Mouse (Mus musculus) midbrain, embryonic 10.5 days (tissue): ENCODE results near the gene Elp5. TPM values are rescaled to one million over a fixed set of nuclear protein-coding genes. Genes with fewer than 3 reads are reported as not detected.

Source experiments
- DNase-seq: peaks from one replicate; pipeline ENCODE4 v3.0.0-alpha.2; 2017; ENCODE audit warnings: low spot score
- H3K27ac ChIP-seq: fragments of 300-500 bp; sonication (generic); replicated peaks from 2 replicates; pipeline ENCODE4 v1.5.1; 2016; ENCODE audit warnings: mild to moderate bottlenecking
- H3K27me3 ChIP-seq: fragments of 300-500 bp; sonication (generic); 2 replicates; pipeline ENCODE4 v1.6.1; 2016; ENCODE audit warnings: low read depth, mild to moderate bottlenecking; ENCODE audit not compliant: poor library complexity, severe bottlenecking
- H3K36me3 ChIP-seq: fragments of 300-500 bp; sonication (generic); 2 replicates; pipeline ENCODE4 v1.6.1; 2016; ENCODE audit warnings: mild to moderate bottlenecking, moderate library complexity
- H3K4me1 ChIP-seq: fragments of 300-500 bp; sonication (generic); 2 replicates; pipeline ENCODE4 v1.6.1; 2016
- H3K4me3 ChIP-seq: fragments of 300-500 bp; sonication (generic); 2 replicates; pipeline ENCODE4 v1.5.1; 2016; ENCODE audit warnings: mild to moderate bottlenecking, moderate library complexity
- H3K9me3 ChIP-seq: fragments of 300-500 bp; sonication (generic); replicated peaks from 2 replicates; pipeline ENCODE4 v1.6.1; 2016; ENCODE audit warnings: mild to moderate bottlenecking
- WGBS: fragments of 180-500 bp; shearing (Covaris S2); methylation state at CpG from one replicate; pipeline ENCODE4 v1.1.7; 2016; 5-methylcytosine and 5-hydroxymethylcytosine counted together
- polyA plus RNA-seq: library from polyadenylated mRNA; unstranded; fragments of >200 nt; fragmentation: Nextera tagmentation; extraction: Ambion mirVana; gene quantifications from 2 replicates; pipeline ENCODE4 v1.2.1, GENCODE M21; 2016

Gene Elp5
- polyA plus RNA-seq, 1 experiment from 2014 or later, result 151 TPM

- peaks cover 27% of the 10 kb centered on the region for H3K4me1 ChIP-seq
- WGBS, result 73% methylated on average over 10 of the region's 10 CpGs
- no peak overlapping the region for H3K27ac ChIP-seq
- no peak overlapping the region for H3K4me3 ChIP-seq
- no peak for DNase-seq
- H3K9me3 ChIP-seq, result no peaks in the 10 kb centered on the region
- peaks cover 83% of the 10 kb centered on the region for H3K36me3 ChIP-seq
- H3K27me3 ChIP-seq, result no peaks in the 10 kb centered on the region
These were observed 28.6 kb upstream of the Elp5 start for GRCm38 (mm10) chr11:70010961-70011360.

GRCm38 (mm10) chr11:70010548-70010947 is 28.2 kb upstream of the Elp5 start:
- no peak for DNase-seq
- no peaks in the 10 kb centered on the region for H3K9me3 ChIP-seq
- H3K27me3 ChIP-seq, result no peaks in the 10 kb centered on the region
- H3K4me1 ChIP-seq, result peaks cover 25% of the 10 kb centered on the region
- no peak overlapping the region for H3K4me3 ChIP-seq
- WGBS, result 91% methylated on average over 12 of the region's 12 CpGs
- peaks cover 87% of the 10 kb centered on the region for H3K36me3 ChIP-seq
- no peak overlapping the region for H3K27ac ChIP-seq

DNA sequence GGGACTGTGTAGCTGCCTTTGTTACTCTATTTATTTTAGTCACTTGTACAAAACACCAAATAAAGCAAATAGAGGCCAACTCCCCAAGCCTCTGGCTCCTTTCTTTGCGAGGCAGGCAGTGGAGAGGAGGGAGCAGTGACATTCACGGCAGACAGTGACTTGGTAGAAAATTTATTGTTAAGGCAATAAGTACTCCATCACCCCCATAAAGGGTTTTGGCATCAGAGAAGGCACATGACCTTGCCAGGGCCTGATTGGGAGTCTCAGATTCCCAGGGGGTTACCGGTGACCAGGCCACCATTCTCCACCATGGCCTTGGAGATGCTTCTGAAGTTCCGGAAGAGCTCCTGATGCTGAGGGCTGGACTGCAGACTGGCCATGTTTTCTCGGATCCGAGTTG is 27.7 kb upstream of the Elp5 start:
- Histone ChIP-seq H3K27me3 (no peaks in the 10 kb centered on the region), H3K9me3 (no peaks in the 10 kb centered on the region), H3K4me3 (no peak overlapping the region), H3K36me3 (peaks cover 92% of the 10 kb centered on the region), H3K4me1 (peaks cover 22% of the 10 kb centered on the region), H3K27ac (no peak overlapping the region)
- no peak for DNase-seq
- 95% methylated on average over 6 of the region's 6 CpGs for WGBS

- no peaks in the 10 kb centered on the region for H3K27me3 ChIP-seq
- no peaks in the 10 kb centered on the region for H3K9me3 ChIP-seq
- no peak for DNase-seq
- peaks cover 74% of the 10 kb centered on the region for H3K36me3 ChIP-seq
- no peak overlapping the region for H3K27ac ChIP-seq
- 61% methylated on average over 5 of the region's 5 CpGs for WGBS
- H3K4me3 ChIP-seq, result peak overlapping the region; percentile 0; the same call in 1 of the 2 replicates
- peaks cover 38% of the 10 kb centered on the region for H3K4me1 ChIP-seq
These were observed 23.2 kb upstream of the Elp5 start for GRCm38 (mm10) chr11:70005521-70005920.

DNA sequence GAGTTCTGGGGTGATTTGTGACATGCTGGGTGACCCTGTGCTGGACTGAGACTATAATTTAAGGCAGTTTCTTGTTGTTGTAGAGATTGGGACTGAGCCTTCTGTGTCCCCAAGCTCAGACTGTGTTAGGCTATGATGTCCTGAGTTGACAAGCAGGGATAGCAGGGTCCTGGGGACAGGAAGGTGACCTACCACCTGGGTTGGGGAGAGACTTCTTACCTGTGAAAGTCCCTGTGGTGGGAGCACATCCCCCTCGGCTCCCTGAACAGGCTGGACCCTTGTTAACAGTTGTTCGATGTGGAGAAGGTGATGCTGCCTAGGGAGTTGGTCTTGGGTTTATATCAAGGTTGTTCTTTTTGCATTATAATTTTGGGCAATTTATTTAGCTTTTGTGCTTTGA is 20.2 kb upstream of the Elp5 start:
- H3K27ac ChIP-seq, result no peak overlapping the region
- H3K9me3 ChIP-seq, result no peaks in the 10 kb centered on the region
- H3K36me3 ChIP-seq, result peaks cover 71% of the 10 kb centered on the region
- no peaks in the 10 kb centered on the region for H3K27me3 ChIP-seq
- no peak for DNase-seq
- WGBS, result 89% methylated on average over 2 of the region's 2 CpGs
- H3K4me3 ChIP-seq, result peak overlapping the region; percentile 89
- peaks cover 63% of the 10 kb centered on the region for H3K4me1 ChIP-seq

- Histone ChIP-seq H3K4me3 (peak overlapping the region; percentile 89), H3K4me1 (peaks cover 69% of the 10 kb centered on the region), H3K27me3 (no peaks in the 10 kb centered on the region), H3K9me3 (no peaks in the 10 kb centered on the region), H3K27ac (no peak overlapping the region), H3K36me3 (peaks cover 65% of the 10 kb centered on the region)
- no peak for DNase-seq
These were observed 19.5 kb upstream of the Elp5 start for GRCm38 (mm10) chr11:70001865-70002264.

GRCm38 (mm10) chr11:70001159-70001558 is 18.8 kb upstream of the Elp5 start:
- no peak for DNase-seq
- Histone ChIP-seq H3K27me3 (no peaks in the 10 kb centered on the region), H3K4me3 (peak overlapping the region; percentile 89), H3K9me3 (no peaks in the 10 kb centered on the region), H3K27ac (peak overlapping the region; percentile 94), H3K36me3 (peaks cover 58% of the 10 kb centered on the region), H3K4me1 (peaks cover 71% of the 10 kb centered on the region)
- 16% methylated on average over 8 of the region's 8 CpGs for WGBS

DNA sequence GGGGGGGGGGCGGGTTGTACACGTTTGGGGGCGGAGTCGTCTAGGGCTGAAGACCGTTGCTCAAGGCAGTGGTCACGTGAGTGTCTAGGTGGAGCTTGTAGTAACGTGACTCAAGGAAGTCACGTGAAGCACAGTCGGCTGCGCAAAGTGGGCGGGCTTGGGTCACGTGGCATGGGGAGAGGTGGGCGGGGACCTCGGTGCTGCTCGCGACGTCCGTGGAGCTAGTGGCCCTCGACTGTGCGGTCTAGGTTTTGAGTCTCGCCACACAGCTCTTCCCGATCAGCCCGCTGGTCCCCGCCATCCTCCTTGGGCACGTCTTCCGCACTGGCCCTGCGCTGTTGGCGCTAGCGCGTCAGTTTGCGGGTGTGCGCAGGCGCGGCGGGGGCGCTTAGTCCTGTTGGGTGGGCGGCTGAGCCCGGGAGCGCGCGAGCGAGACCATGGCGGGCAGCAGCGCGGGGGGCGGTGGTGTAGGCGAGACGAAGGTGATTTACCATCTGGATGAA is 18.1 kb upstream of the Elp5 start, which contains the start of gene Dvl2:
Gene Dvl2 (plus strand): TSS at position 200 of the 503 bp plus-strand sequence.
- Histone ChIP-seq H3K36me3 (peaks cover 50% of the 10 kb centered on the region), H3K9me3 (no peaks in the 10 kb centered on the region), H3K27ac (peak within 1 kb of the TSS; percentile 94), H3K27me3 (no peaks in the 10 kb centered on the region), H3K4me3 (peak within 1 kb of the TSS; percentile 97), H3K4me1 (peaks cover 68% of the 10 kb centered on the region)
- peak; percentile 96 for DNase-seq
- WGBS, result under 1% methylated on average over 48 of the region's 48 CpGs

- DNase-seq, result no peak
- Histone ChIP-seq H3K4me3 (peak overlapping the region; percentile 97), H3K36me3 (peaks cover 45% of the 10 kb centered on the region), H3K27me3 (no peaks in the 10 kb centered on the region), H3K27ac (no peak overlapping the region), H3K9me3 (no peaks in the 10 kb centered on the region), H3K4me1 (peaks cover 71% of the 10 kb centered on the region)
- WGBS, result 87% methylated on average over 8 of the region's 8 CpGs
These were observed 17.3 kb upstream of the Elp5 start for GRCm38 (mm10) chr11:69999666-70000065.

DNA sequence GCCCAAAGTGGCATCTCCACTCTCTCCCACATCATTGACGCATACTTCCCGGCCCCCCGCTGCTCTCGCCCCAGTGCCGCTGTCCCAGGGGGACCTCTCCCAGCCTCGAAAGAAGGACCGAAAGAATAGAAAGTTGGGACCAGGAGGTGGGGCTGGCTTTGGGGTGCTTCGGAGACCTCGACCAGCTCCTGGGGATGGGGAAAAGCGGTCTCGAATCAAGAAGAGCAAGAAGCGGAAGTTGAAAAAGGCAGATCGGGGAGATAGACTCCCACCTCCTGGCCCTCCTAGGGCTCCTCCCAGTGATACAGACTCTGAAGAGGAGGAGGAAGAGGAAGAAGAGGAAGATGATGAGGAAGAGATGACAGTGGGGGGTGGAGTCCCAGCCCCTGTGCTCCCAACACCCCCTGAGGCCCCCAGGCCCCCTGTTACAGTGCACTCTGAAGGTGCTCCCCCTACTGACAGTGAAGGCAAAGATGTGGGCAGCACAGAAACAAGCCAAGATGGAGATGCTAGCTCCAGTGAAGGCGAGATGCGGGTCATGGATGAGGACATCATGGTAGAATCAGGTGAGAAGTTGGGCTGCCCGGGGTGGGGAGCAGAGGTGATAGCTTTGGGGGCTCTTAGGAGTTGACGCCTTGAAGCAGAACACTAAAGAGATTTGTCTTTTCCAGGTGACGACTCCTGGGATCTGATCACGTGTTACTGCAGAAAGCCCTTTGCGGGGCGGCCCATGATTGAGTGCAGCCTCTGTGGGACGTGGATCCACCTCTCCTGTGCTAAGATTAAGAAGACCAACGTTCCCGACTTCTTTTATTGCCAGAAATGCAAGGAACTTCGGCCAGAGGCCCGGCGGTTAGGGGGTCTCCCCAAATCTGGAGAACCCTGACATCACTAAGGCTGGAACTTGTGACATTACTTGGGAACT is 16.5 kb upstream of the Elp5 start:
- Histone ChIP-seq H3K36me3 (peaks cover 46% of the 10 kb centered on the region), H3K27ac (no peak overlapping the region), H3K4me1 (peaks cover 73% of the 10 kb centered on the region), H3K4me3 (peak overlapping the region; percentile 97), H3K9me3 (no peaks in the 10 kb centered on the region), H3K27me3 (no peaks in the 10 kb centered on the region)
- WGBS, result 92% methylated on average over 27 of the region's 27 CpGs
- no peak for DNase-seq

DNA sequence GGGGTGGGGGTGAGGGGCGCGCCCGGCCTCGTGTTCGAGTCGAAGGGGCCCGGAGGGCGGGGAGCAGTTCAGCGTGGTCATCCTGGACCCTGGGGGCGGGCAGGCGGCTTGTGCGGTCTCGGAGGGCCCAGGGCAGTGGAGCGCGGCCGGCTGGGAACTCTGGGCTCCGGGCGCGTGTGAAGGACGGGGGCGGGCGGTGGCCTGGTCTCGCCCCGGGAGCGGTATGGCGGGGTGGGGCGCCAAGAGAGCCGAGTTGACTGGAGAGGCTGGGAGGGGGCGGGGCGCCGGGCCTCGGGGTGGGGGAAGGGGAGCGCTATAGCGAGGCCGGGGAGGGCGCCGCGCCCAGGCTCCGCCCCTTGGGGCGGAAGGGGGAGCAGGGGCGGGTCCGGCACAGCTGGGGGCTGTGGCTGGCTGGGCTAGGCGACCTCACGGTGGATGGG is 14.8 kb upstream of the Elp5 start:
- DNase-seq, result peak; percentile 90
- H3K9me3 ChIP-seq, result no peaks in the 10 kb centered on the region
- H3K36me3 ChIP-seq, result peaks cover 54% of the 10 kb centered on the region
- H3K4me1 ChIP-seq, result peaks cover 63% of the 10 kb centered on the region
- H3K4me3 ChIP-seq, result peak overlapping the region; percentile 97
- WGBS, result under 1% methylated on average over 41 of the region's 44 CpGs
- peak overlapping the region; percentile 98 for H3K27ac ChIP-seq
- H3K27me3 ChIP-seq, result no peaks in the 10 kb centered on the region

DNA sequence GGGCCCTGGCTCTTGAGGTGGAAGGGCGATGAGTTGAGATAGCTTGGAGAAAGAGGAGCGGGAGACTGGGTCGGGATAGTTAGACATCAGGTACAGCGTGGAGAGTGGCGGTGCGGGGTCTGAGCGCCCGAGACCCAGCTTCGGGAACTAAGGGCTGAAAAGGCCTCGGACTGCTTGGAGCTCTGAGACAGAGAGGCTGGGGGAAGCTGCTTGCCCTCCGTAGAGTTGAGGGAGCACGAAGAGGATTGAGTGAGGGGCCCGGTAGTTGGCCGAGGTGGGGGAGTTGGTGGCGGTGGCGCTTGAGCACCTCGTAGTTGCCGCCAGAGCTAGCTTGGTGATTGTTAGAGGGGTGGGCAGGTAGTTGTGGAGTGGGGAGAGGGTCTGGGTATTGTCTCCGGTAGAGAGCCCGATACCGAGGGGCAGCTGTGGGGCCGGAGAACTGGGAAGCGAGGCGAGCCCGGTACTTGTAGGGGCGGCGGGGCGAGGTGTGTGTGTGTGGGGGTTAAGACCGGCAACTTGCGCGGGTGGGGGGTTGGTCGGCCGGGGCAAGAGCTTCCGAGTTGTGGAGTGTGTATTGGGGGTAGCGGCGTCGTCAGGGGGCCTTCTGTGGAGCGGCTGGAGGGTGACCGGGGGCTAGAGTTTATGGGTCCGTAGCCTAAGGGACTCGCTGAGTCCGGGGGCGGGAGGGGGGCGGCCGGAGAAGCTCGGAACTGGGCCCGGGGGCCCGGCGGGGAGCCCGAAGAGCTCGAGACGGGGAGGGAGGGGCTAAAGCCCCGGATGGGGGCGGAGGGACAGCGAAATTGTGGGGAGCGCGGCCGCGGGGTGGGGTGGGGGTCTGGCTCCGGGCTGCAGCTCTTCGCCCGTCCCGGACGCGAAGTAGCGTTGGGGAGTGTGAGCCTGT is 14.1 kb upstream of the Elp5 start:
- Histone ChIP-seq H3K36me3 (peaks cover 50% of the 10 kb centered on the region), H3K27ac (peak overlapping the region; percentile 98), H3K9me3 (no peaks in the 10 kb centered on the region), H3K27me3 (no peaks in the 10 kb centered on the region), H3K4me3 (peak overlapping the region; percentile 97), H3K4me1 (peaks cover 56% of the 10 kb centered on the region)
- DNase-seq, result peak; percentile 53
- 1% methylated on average over 60 of the region's 66 CpGs for WGBS
